Mouse (Mus musculus): ENCODE data around the gene Crp. TPM values are rescaled to one million over a fixed set of nuclear protein-coding genes. Genes with fewer than 3 reads are reported as not detected.

Gene Crp
- polyA plus RNA-seq, 1 experiment from 2014 or later, result 1.3 TPM

DNA sequence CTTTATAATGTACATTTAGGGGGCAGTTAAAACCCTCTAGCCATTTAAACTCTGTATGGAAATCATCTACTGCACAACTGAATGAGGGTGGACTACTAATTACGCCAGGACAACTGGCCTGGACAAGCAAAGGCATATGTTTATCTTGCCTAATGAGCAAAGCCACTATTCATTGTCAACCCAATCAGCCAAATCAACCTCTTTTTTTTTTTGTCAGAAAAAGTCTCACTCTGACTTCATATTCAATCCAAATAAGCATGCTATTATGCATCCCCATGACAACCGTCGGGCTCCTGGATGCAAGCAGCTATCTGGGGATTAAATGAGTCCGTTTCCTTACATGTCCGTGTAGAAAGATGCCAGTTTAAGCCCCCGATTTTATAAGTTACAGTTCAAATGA is 30.3 kb upstream of the Crp start:
- Histone ChIP-seq H3K36me3 (ENCODE audit: control insufficient read depth, insufficient read depth, low read length) (no peaks in the 10 kb centered on the region), H3K9me3 (ENCODE audit: control insufficient read depth, low read length) (no peaks in the 10 kb centered on the region), H3K4me2 (ENCODE audit: low read depth, low read length) (no peak overlapping the region), H3K9ac (ENCODE audit: low read depth, low read length) (no peak overlapping the region), H3K27me3 (replicated peaks; ENCODE audit: control insufficient read depth, insufficient read depth, low read length) (no peaks in the 10 kb centered on the region), H3K4me1 (ENCODE audit: control insufficient read depth, insufficient read depth, low read length) (no peaks in the 10 kb centered on the region), H3K27ac (ENCODE audit: low read length) (no peak overlapping the region), H3K4me3 (ENCODE audit: low read length) (no peak overlapping the region)
- ATAC-seq, result no peak
- 66% methylated on average over 6 of the region's 6 CpGs for WGBS

DNA sequence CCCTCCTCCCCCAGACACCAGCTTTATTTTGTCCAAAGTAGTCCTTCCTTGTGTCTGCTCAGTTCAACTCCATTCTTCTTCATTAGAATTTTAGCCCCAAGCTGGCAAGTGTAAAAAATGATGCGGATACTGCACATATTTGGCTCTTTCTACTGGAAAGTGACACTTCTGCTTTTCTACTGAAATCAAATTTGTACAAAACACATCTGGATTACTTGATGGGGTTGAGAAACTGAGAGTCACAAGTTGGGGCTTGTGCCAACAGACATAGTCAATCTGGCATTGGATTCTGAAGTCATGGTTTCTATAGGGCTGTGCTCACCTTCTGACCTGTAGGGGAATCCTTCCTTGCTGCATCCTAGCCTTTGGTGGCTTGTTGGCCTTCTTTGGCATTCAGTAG is 27.1 kb upstream of the Crp start:
- no peak overlapping the region for H3K27ac ChIP-seq (ENCODE audit: low read length)
- no peak overlapping the region for H3K4me3 ChIP-seq (ENCODE audit: low read length)
- no peaks in the 10 kb centered on the region for H3K27me3 ChIP-seq (replicated peaks; ENCODE audit: control insufficient read depth, insufficient read depth, low read length)
- 82% methylated on average over 1 of the region's 1 CpGs for WGBS
- H3K4me1 ChIP-seq (ENCODE audit: control insufficient read depth, insufficient read depth, low read length), result no peaks in the 10 kb centered on the region
- no peak overlapping the region for H3K9ac ChIP-seq (ENCODE audit: low read depth, low read length)
- no peak overlapping the region for H3K4me2 ChIP-seq (ENCODE audit: low read depth, low read length)
- no peaks in the 10 kb centered on the region for H3K9me3 ChIP-seq (ENCODE audit: control insufficient read depth, low read length)
- H3K36me3 ChIP-seq (ENCODE audit: control insufficient read depth, insufficient read depth, low read length), result no peaks in the 10 kb centered on the region
- no peak for ATAC-seq

DNA sequence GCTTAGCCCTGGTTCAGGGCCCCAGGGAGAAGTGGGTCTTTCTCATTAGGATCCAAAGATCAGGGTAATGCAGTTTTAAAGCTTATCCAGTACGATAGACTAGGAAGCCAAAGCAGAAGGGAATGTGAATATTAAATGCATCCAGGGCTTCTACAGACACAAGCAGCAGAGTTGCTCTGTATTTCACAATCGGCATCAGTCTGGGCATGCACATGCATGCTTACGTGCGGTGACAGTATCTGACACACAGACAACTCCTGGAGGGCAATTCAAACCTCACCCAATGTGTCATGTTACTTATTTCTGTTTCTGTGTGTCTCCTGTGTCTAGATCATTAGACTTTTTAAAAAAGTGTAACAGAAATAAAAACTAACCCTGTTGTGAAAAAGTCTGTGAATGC is 17.1 kb upstream of the Crp start:
- Histone ChIP-seq H3K27me3 (replicated peaks; ENCODE audit: control insufficient read depth, insufficient read depth, low read length) (no peaks in the 10 kb centered on the region), H3K4me1 (ENCODE audit: control insufficient read depth, insufficient read depth, low read length) (no peaks in the 10 kb centered on the region), H3K36me3 (ENCODE audit: control insufficient read depth, insufficient read depth, low read length) (no peaks in the 10 kb centered on the region), H3K9ac (ENCODE audit: low read depth, low read length) (no peak overlapping the region), H3K27ac (ENCODE audit: low read length) (no peak overlapping the region), H3K4me3 (ENCODE audit: low read length) (no peak overlapping the region), H3K4me2 (ENCODE audit: low read depth, low read length) (no peak overlapping the region), H3K9me3 (ENCODE audit: control insufficient read depth, low read length) (no peaks in the 10 kb centered on the region)
- no peak for ATAC-seq
- WGBS, result 90% methylated on average over 4 of the region's 4 CpGs

DNA sequence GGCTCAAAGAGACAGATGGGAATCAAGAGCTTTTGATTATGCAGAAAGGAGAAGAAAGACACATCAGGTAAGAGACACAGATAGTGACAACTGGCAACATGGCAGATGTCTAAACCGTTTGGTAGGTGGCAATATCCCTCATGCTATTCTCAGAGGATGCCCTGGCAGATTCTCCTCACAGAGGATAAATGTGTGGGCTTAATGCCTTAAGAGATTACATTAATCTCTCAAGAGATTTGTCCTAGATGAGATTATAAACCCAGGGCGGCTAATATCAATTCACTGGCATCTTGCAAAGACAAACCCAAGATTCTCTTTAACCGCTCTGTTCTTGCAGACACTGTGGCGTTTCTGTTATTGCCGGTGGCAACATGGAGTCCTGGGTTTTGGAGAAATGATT is 14.3 kb upstream of the Crp start:
- Histone ChIP-seq H3K4me2 (ENCODE audit: low read depth, low read length) (no peak overlapping the region), H3K4me3 (ENCODE audit: low read length) (no peak overlapping the region), H3K36me3 (ENCODE audit: control insufficient read depth, insufficient read depth, low read length) (no peaks in the 10 kb centered on the region), H3K27ac (ENCODE audit: low read length) (no peak overlapping the region), H3K4me1 (ENCODE audit: control insufficient read depth, insufficient read depth, low read length) (no peaks in the 10 kb centered on the region), H3K27me3 (replicated peaks; ENCODE audit: control insufficient read depth, insufficient read depth, low read length) (no peaks in the 10 kb centered on the region), H3K9me3 (ENCODE audit: control insufficient read depth, low read length) (no peaks in the 10 kb centered on the region), H3K9ac (ENCODE audit: low read depth, low read length) (no peak overlapping the region)
- 81% methylated on average over 5 of the region's 5 CpGs for WGBS
- ATAC-seq, result no peak

DNA sequence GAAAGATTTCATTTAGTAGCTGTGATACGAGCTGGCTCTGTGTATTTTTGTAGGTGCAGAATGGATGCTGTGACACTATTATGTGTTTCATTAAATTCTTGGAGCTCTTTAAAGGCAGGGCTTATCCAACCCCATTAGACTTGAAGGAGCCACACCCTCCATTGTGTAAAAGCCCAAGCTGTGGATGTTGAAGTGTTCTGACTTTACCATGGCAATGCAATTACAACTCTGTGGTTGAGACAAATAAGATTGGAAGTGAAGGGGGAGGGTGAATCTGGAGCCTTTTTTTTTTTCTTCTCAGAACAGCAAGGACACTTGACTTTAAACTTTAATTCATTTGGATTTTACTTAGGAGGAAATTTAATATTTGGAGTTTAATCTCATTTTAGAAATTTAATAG is 13.9 kb upstream of the Crp start:
- ATAC-seq, result no peak
- Histone ChIP-seq H3K4me1 (ENCODE audit: control insufficient read depth, insufficient read depth, low read length) (no peaks in the 10 kb centered on the region), H3K36me3 (ENCODE audit: control insufficient read depth, insufficient read depth, low read length) (no peaks in the 10 kb centered on the region), H3K9ac (ENCODE audit: low read depth, low read length) (no peak overlapping the region), H3K27me3 (replicated peaks; ENCODE audit: control insufficient read depth, insufficient read depth, low read length) (no peaks in the 10 kb centered on the region), H3K4me2 (ENCODE audit: low read depth, low read length) (no peak overlapping the region), H3K27ac (ENCODE audit: low read length) (no peak overlapping the region), H3K9me3 (ENCODE audit: control insufficient read depth, low read length) (no peaks in the 10 kb centered on the region), H3K4me3 (ENCODE audit: low read length) (no peak overlapping the region)
- WGBS, result 79% methylated on average over 1 of the region's 1 CpGs

DNA sequence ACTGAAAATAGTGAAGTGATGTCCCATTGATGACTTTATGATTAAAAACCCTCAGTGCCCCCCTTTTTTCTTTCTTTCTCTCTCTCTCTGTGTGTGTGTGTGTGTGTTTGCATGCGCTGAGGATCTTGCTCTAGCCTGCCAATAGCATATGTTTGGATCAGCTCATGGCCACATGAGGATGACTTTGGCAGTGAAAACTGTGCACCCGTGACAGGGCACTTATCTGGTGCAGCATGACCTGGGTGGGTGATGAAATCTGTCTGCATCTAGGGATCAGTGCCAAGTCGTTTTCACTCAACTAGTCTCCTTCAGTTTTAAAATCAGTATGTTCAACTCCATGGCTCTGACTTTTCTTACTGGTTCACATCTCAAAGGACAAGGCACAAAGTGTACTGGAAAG is 12.7 kb upstream of the Crp start:
- no peak for ATAC-seq
- Histone ChIP-seq H3K36me3 (ENCODE audit: control insufficient read depth, insufficient read depth, low read length) (no peaks in the 10 kb centered on the region), H3K27me3 (replicated peaks; ENCODE audit: control insufficient read depth, insufficient read depth, low read length) (no peaks in the 10 kb centered on the region), H3K9me3 (ENCODE audit: control insufficient read depth, low read length) (no peaks in the 10 kb centered on the region), H3K4me1 (ENCODE audit: control insufficient read depth, insufficient read depth, low read length) (no peaks in the 10 kb centered on the region), H3K9ac (ENCODE audit: low read depth, low read length) (no peak overlapping the region), H3K4me3 (ENCODE audit: low read length) (no peak overlapping the region), H3K4me2 (ENCODE audit: low read depth, low read length) (no peak overlapping the region), H3K27ac (ENCODE audit: low read length) (no peak overlapping the region)
- WGBS, result 72% methylated on average over 3 of the region's 3 CpGs

DNA sequence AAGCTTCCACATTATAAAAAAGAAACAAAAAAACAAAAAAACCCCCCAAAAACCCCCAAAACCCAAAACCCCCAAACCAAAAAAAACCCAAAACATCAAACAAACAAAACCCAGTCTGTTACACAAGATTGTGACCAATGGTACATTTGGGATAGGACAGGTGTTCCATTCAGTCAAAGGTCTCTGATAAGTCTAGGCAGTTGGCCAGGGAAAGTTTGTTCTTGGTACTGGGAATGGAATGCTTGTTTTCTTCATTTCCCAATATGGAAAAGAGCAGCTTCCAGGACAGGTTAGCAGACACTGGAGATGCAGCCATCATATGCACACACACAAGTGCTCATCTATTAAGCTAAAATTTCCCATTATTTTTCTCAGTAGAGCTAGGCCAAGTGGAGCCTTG is 433 bp upstream of the Crp start:
- H3K9ac ChIP-seq (ENCODE audit: low read depth, low read length), result no peak overlapping the region
- no peaks in the 10 kb centered on the region for H3K9me3 ChIP-seq (ENCODE audit: control insufficient read depth, low read length)
- H3K4me1 ChIP-seq (ENCODE audit: control insufficient read depth, insufficient read depth, low read length), result no peaks in the 10 kb centered on the region
- no peaks in the 10 kb centered on the region for H3K27me3 ChIP-seq (replicated peaks; ENCODE audit: control insufficient read depth, insufficient read depth, low read length)
- no peak for ATAC-seq
- no peak overlapping the region for H3K4me3 ChIP-seq (ENCODE audit: low read length)
- H3K36me3 ChIP-seq (ENCODE audit: control insufficient read depth, insufficient read depth, low read length), result no peaks in the 10 kb centered on the region
- H3K4me2 ChIP-seq (ENCODE audit: low read depth, low read length), result no peak overlapping the region
- no peak overlapping the region for H3K27ac ChIP-seq (ENCODE audit: low read length)

DNA sequence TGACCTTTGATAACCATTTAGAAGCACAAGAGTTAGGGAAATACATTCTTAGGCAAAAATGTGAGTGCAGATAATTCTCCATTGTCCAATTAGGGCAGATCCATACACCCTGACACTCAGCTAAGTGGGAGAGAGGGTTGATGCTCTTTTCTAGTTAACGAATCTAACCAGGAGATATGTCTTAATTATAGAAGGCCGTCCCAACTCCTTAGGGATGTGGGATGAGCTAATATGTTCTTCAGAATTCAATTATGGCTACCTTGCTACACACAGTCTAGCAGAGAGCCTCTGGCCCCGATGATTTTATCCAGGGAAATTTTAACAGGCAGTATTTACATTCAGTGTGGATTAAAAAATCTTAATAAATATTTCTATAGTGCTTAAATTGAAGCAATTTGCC is 3.0 kb downstream of the Crp start:
- H3K4me3 ChIP-seq (ENCODE audit: low read length), result no peak overlapping the region
- ATAC-seq, result no peak
- no peaks in the 10 kb centered on the region for H3K27me3 ChIP-seq (replicated peaks; ENCODE audit: control insufficient read depth, insufficient read depth, low read length)
- no peak overlapping the region for H3K4me2 ChIP-seq (ENCODE audit: low read depth, low read length)
- 0 out of 2 replicates have a peak, but pooled peaks cover 3% of the 10 kb centered on the region for H3K4me1 ChIP-seq (ENCODE audit: control insufficient read depth, insufficient read depth, low read length)
- H3K36me3 ChIP-seq (ENCODE audit: control insufficient read depth, insufficient read depth, low read length), result no peaks in the 10 kb centered on the region
- H3K9me3 ChIP-seq (ENCODE audit: control insufficient read depth, low read length), result no peaks in the 10 kb centered on the region
- H3K9ac ChIP-seq (ENCODE audit: low read depth, low read length), result no peak overlapping the region
- 83% methylated on average over 3 of the region's 3 CpGs for WGBS
- H3K27ac ChIP-seq (ENCODE audit: low read length), result no peak overlapping the region

DNA sequence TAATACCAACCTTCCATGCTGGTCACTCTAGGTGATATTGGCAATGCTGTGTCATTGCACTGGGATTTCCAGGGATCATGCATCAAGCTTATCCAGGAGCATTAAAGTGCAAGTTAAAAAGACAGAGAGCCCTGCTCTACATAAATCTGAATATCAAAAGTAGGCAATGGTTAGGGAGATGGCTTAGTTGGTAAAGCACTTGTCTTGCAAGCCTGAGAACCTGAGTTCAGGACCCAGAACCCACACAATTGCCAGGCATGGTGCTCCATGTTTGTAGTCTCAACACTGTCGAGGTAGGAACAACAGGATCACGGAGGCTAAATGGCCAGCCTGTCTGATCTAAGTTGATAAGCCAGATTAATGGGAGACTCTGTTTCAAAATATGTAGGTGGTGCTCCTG is 3.5 kb downstream of the Crp start:
- 91% methylated on average over 2 of the region's 2 CpGs for WGBS

DNA sequence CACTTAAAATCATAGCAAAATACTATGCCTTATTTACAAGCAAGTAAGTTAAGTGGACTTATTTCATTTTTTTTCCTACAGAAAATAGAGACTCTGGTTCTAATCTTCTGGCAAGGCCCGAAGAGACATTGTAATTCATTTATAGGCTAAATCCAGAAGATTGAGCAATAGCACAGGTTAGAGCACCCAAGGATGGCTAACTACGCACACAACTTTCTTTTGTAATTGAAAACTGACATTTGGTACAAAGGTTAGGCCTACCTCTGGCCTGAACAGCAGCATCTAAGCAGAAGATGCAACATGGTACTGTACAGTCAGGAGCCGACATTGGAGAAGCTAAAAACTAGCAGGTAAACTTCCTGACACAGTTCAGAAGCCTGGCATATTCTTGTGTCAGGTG is 4.0 kb downstream of the Crp start:
- 0 out of 2 replicates have a peak, but pooled peaks cover 3% of the 10 kb centered on the region for H3K4me1 ChIP-seq (ENCODE audit: control insufficient read depth, insufficient read depth, low read length)
- H3K27ac ChIP-seq (ENCODE audit: low read length), result no peak overlapping the region
- H3K36me3 ChIP-seq (ENCODE audit: control insufficient read depth, insufficient read depth, low read length), result no peaks in the 10 kb centered on the region
- H3K4me3 ChIP-seq (ENCODE audit: low read length), result no peak overlapping the region
- no peak for ATAC-seq
- no peak overlapping the region for H3K4me2 ChIP-seq (ENCODE audit: low read depth, low read length)
- whole genome bisulfite sequencing, result 92% methylated on average over 3 of the region's 3 CpGs
- H3K27me3 ChIP-seq (replicated peaks; ENCODE audit: control insufficient read depth, insufficient read depth, low read length), result no peaks in the 10 kb centered on the region
- no peak overlapping the region for H3K9ac ChIP-seq (ENCODE audit: low read depth, low read length)
- no peaks in the 10 kb centered on the region for H3K9me3 ChIP-seq (ENCODE audit: control insufficient read depth, low read length)

More for the DNA sequence above, 3.5 kb downstream of the Crp start:
- Histone ChIP-seq H3K9ac (ENCODE audit: low read depth, low read length) (no peak overlapping the region), H3K4me1 (ENCODE audit: control insufficient read depth, insufficient read depth, low read length) (0 out of 2 replicates have a peak, but pooled peaks cover 3% of the 10 kb centered on the region), H3K4me2 (ENCODE audit: low read depth, low read length) (no peak overlapping the region), H3K27ac (ENCODE audit: low read length) (no peak overlapping the region), H3K27me3 (replicated peaks; ENCODE audit: control insufficient read depth, insufficient read depth, low read length) (no peaks in the 10 kb centered on the region), H3K4me3 (ENCODE audit: low read length) (no peak overlapping the region), H3K36me3 (ENCODE audit: control insufficient read depth, insufficient read depth, low read length) (no peaks in the 10 kb centered on the region), H3K9me3 (ENCODE audit: control insufficient read depth, low read length) (no peaks in the 10 kb centered on the region)
- ATAC-seq, result no peak
